Mouse (Mus musculus): ENCODE measurements around the gene Mypop.

Mypop gene

DNA sequence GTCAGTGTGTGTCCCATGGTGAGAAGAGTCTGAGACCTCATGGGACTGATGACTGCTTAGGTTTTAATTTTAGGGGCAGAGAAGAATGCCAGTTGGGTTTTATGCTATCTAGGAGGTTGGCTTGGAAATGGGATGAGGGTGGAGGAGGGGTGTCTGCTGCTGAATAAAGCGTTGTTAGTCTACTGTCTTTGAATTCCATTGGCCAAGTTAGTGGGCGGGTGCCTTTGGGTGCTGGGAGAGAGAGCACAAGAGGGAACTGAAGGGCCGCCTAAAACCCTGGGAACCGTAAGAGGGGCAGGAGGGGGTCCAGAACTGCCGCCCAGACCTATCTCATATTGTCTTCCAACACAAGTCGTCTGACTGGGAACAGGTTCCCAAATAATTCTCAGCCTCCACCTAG, 2.3 kb upstream of the Mypop start:
- no peak for DNase-seq (ENCODE audit: extremely low read depth, low read depth, low spot score)

DNA sequence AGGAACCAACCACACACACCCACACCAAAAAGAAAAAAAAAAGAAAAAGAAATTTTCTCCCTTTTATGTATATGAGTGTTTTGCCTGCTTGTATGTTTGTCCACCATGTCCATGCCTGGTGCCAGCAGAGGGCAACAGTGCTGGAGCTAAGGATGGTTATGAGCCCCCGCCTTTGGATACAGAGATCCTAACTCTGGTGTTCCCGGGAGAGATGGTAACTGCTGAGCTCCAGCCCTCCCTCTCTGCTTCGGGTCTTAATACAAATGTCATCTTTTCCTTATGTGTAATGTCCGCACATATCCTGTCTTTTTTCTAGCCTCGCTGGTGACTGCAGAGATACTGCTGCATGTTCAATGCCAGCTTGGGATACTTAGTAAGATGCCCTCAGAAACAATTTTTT, 1.1 kb upstream of the Mypop start:
- no peak for DNase-seq (ENCODE audit: extremely low read depth, low read depth, low spot score)

DNA sequence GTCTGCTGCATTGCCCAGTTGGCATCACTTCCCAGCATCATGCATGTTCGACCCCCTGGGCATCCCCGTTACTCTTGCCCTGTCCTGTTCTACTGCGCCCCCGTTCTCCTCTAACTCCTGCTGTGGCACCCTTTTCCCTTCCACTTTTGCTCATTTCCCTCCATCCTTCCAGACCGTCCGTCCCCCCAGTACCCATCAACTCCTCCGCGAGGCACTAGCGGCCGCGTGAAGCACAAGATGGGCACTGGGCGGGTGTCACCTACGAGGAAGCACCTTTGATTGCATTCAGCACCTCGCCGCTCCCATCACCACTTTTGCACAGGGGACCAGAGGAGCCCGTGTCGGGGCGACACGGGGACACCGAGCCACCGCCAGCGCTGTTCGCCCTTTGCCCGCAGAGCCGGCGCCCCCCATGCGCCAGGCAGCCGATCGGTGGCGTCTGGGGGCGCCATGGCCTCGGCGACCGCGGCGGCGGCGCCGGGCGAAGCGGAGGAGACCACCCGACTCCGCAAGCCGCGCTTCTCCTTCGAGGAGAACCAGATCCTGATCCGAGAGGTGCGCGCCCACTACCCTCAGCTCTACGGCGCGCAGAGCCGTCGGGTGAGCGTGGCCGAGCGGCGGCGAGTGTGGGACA, 732 bp downstream of the Mypop start:
- DNase-seq (ENCODE audit: extremely low read depth, low read depth, low spot score) = no peak

DNA sequence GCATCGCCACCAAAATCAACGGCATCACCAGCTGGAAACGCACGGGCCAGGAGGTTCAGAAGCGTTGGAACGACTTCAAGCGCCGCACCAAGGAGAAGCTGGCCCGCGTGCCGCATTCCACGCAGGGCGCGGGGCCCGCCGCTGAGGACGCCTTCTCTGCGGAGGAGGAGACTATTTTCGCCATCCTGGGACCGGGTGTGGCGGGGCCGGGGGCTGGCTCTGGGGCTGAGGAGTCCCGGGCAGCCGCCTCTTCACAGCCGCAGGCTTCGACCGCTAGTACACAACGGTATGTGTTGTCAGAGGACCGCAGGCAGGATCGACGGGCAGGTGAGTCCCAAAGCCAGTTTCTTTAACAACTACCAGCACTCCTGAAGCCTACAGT, 1.2 kb downstream of the Mypop start:
- no peak for DNase-seq (ENCODE audit: extremely low read depth, low read depth, low spot score)

DNA sequence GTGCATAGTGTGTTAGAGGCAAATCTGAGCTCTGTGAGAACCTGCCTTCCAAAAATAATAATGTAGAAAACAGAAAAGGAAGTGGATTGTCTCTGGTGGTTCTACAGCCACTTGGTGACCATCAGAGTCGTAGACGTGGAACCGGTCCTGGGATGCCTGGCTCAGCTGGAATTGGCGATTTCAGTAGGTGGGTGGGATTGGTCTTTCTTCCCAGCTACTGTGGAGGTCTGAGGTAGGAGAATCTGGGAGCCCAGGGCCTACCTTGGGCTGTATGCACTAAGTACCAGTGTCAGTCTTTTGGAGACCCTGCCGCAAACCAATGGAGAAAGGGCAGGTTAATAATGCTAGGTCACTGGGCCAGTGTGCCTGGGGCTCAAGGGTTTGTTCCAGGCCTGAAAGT, 2.0 kb downstream of the Mypop start:
- no peak for DNase-seq (ENCODE audit: extremely low read depth, low read depth, low spot score)

DNA sequence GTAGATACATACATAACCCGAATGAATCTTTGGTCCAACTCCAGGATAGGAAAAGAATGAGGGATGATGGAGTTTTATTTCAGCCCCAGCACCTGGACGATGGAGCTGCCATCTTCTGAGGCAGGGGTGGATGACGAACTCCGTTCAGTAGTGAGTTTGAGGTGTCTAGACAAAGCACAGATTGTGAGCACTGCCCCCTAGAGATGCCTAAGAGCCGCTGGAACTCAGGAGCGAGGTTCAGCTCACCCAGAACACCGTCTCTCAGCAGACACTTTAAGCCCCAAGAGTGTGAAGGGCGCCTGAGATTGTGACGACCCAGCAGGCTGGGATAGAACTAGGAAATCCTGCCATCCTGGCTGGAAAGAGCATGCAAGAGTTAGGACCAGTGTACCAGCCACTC, 7.8 kb downstream of the Mypop start:
- no peak for DNase-seq (ENCODE audit: extremely low read depth, low read depth, low spot score)

DNA sequence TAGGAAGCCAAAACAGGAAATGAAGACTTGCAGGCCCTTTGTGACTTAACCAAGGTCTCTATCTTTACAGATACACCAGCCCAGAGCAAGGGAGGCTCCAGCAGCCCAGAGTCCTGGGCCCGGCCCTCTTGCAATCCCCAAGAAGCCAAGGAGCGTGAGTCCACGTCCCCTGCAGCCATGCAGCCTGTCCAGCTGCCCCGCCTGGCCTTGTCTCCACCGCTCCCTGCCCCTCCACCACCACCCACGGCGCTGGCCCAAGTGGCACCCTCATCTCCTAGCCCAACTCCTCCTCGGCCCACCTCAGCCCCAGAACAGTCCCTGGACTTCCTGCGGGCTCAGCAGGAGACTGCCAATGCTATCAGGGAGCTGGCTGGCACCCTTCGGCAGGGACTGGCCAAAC, 9.4 kb downstream of the Mypop start:
- DNase-seq (ENCODE audit: extremely low read depth, low read depth, low spot score) = no peak

DNA sequence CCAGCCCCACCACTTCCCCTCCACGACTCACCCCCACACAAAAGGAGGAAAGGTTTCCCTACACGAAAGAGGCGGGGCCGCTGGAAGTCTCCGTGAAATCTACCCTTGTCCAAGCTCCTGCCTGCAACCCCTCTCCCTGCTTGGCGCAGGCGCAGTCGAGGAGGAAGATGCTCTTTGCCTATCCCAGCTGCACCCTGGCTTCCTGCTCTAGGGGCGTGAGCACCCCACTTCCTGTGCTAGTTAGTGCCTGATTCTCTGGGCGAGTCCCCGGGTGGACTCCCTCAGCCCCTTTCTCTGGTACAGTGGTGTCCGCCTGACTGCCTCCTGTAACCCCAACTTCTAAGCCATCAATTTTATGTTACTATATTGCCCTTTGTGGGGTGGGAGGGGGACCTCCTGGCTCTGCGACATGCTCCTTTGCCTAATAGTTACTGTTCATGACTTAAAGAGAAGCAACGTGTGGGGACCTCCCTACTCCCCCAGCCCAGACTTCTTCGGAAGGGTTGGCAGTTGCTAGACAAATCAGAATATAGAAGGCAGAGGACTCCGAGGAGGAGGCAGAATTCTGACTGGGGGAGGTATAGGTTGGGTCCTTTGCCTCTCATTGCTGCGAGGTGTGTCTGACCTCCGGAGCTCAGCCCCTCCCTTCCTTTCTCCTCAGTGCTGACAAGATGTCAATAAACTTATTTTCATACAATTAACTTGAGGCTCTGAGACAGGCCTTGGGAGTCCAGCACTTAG, 10.2 kb downstream of the Mypop start:
- no peak for DNase-seq (ENCODE audit: extremely low read depth, low read depth, low spot score)

DNA sequence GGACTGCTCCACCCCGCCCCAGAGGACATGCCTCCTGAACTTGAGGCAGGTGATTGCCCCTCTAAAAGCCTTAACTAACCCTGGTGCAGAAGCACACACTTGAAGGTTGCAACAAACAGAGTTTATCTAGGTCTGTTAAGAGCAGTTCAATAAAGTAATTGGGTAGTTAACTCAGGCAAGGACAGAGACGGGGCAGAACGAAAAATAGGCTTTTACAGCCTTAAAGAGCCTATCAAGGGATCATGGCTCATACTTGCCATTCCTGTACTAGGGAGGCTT, 10.7 kb downstream of the Mypop start:
- DNase-seq (ENCODE audit: extremely low read depth, low read depth, low spot score) = no peak

DNA sequence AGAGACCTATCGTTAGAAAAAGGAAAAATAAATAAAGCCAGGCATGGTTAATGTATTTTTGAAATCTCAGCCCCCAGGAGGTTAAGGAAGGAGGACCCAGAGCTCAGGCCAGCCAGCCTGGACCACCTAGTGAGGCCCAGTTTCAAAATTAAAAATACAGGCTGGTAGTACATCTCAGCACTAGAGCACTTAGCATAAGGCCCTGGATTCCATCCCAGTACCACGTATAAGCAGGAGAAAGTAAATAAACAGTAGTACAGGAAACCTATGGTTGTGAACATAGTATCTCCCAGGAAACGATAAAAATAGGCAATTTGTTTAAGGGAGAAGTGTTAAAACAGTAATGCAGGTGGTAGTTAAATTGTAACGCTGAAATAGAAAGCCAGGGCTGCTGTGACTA, 11.1 kb downstream of the Mypop start:
- DNase-seq (ENCODE audit: extremely low read depth, low read depth, low spot score) = no peak

DNA sequence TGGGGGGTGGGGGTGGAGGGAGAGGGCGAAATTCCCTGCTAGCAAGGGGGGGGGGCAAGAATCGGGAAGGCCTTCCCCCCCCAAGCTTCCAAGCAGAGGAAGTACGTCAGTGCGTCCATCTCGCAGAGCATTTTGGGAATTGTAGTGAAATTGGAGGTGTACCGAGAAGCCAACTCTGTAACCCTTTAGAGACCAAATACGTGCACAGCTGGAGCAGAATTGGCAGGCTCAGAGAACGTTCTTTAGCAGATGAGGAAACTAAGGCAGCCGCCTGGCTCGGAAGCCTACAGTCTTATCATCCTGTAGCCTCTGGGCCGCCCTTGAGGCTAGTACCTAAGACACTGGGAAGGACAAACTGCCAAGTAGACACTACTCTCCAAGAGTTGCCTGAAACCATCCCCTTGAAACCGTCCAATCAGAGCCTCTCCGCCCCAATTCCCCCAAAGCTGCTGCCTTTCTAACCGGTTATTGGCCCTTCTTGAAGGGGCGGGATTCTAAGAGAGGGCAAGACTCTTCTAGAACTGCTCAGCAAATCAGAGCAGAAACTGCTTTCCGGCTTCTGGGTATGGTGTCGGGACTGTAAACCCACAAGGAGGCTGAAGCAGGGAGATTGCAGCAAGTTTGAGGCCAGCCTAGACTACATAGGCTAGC, 11.9 kb downstream of the Mypop start:
- DNase-seq (ENCODE audit: extremely low read depth, low read depth, low spot score) = peak; percentile 61

DNA sequence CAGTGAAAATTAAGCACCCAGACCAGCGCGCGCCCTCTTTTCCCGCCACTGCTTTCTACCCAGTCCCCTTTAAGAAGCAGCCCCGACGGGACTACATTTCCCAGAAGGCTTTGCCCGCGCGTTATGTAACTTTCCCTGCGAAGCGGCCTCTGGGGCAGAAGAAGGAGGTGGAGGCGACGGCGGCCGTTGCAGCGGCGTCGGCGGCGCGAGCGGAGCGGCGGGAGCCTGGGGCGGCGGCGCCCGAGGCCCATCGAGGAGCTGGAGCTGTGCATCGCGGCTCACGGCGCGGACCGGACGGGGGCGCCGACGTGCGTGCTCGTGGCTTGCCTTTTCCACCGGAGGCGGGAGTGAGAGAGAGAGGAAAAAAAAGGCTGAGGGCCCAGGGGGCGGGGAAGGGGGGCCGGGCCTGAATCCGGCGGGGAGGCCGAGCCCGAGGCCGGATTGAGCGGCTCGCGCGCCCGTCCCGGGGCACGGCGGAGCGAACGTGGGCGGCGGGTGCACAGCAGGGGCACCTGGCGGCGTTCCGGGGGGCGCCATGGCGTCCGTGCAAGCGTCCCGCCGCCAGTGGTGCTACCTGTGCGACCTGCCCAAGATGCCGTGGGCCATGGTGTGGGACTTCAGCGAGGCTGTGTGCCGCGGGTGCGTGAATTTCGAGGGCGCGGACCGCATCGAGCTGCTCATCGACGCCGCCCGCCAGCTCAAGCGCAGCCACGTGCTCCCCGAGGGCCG, 13.0 kb downstream of the Mypop start, which contains the start of gene Irf2bp1:
Gene Irf2bp1, plus strand, starts transcription at position 143 of the 729 bp plus-strand sequence.
- peak; percentile 51 for DNase-seq (ENCODE audit: extremely low read depth, low read depth, low spot score)

DNA sequence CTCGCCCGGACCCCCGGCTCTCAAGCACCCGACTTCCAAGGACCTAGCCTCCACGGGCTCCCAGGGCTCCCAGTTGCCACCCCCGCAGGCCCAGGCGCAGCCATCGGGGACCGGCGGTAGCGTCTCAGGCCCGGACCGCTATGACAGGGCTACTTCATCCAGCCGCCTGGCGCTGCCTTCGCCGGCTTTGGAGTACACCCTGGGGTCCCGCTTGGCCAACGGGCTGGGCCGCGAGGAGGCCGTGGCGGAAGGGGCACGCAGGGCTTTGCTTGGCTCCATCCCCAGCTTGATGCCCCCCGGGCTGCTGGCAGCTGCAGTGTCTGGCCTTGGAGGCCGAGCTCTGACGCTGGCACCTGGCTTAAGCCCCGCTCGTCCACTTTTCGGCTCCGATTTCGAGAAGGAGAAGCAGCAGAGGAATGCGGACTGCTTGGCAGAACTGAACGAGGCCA, 13.6 kb downstream of the Mypop start:
- no peak for DNase-seq (ENCODE audit: extremely low read depth, low read depth, low spot score)

DNA sequence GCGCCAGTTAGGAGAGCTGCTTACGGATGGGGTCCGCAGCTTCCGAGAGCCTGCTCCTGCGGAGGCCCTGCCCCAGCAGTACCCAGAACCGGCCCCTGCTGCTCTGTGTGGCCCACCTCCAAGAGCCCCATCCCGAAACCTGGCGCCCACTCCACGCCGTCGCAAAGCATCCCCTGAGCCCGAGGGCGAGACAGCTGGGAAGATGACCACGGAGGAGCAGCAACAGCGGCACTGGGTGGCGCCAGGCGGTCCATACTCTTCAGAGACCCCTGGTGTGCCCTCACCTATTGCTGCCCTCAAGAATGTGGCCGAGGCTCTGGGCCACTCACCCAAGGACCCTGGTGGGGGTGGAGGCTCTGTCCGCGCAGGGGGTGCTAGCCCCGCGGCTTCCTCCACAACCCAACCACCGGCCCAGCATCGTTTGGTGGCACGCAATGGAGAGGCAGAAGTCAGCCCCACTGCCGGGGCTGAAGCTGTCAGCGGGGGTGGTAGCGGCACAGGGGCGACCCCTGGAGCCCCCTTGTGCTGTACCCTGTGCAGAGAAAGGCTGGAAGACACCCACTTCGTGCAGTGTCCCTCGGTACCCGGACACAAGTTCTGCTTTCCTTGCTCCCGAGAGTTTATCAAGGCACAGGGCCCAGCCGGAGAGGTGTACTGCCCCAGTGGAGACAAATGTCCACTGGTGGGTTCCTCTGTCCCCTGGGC, 14.5 kb downstream of the Mypop start:
- DNase-seq (ENCODE audit: extremely low read depth, low read depth, low spot score) = no peak

DNA sequence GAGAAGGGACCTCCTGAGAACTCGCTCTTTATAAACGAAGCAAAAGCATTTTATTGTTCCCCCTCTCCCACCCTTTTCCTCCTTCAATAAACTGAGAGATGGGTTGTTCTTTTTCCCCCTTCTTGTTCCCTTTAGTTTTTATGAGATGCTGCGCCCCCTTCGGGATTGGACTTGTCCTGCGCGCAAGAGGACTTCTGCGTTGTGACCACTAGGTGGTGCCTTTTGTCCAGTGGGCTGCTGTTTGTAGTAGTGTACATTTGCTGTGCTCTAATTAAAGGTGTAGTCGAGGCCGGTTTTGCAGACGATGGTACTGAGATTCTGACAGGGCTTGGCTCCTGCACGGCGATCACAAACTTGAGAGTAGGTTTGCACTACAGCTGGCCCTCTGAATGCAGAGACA, 15.4 kb downstream of the Mypop start:
- DNase-seq (ENCODE audit: extremely low read depth, low read depth, low spot score) = peak; percentile 33

DNA sequence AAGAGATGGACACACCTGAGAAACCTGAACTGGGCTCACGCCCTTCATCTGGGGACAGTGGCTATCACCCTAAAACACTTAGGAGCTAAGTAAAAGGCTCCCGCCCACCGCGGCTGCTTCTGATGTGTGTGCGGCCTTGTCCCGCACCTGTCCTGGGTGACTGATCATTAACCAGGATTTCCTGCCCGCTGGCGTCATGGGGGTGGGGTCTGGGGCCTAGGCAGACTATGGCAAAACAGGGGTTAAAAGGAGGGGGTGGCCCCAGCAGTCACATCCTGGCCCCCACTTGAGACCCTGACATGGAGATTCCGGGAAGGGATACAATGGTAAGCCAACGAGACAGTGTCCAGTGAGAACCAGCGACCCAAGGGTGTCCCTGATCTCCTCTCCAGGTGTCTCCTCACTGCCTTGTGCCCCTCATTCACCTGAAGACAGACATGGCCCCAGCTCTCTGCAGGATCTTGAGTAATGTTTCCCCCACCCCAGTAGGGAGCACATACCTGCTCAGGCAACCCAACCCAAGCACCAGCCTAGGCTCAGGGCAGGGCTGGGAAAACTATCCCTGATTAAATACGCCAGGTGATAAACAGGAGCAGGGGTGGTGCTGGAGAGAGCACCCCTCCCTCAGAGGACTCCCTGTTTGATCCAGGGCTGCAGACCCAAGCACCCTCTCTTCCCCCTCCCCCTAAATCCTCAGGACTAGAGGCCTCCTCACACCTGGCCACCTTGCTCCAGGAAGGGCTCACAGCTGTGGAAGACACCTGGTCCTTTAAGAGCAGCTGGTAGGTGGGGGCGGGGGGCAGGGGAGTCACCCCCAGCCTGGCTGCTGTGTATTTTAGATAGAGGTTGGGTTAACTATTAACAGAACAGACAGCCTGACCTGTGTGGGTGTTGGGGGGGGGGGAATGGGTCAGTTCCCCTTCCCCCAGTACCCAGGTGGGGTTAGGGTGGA, 16.3 kb downstream of the Mypop start:
- DNase-seq (ENCODE audit: extremely low read depth, low read depth, low spot score) = no peak

DNA sequence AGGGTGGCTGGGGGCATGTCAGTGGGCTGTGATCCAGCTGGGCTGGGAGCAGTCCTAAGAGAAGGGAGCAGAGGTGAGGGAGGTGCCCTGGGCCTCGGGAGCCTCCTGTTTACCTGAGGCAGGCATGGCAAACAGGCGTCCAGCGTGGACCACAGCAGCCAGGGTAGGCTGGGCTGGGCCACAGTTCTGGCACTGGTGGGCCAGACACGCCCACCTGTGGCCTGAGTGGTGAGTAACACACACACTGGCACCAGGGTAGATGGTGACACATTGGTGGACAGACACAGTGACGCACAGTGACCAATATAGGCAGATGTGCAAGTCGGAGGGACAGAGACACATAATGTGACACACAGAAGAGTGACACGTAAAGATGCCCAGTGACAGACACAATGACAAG, 19.5 kb downstream of the Mypop start:
- no peak for DNase-seq (ENCODE audit: extremely low read depth, low read depth, low spot score)

DNA sequence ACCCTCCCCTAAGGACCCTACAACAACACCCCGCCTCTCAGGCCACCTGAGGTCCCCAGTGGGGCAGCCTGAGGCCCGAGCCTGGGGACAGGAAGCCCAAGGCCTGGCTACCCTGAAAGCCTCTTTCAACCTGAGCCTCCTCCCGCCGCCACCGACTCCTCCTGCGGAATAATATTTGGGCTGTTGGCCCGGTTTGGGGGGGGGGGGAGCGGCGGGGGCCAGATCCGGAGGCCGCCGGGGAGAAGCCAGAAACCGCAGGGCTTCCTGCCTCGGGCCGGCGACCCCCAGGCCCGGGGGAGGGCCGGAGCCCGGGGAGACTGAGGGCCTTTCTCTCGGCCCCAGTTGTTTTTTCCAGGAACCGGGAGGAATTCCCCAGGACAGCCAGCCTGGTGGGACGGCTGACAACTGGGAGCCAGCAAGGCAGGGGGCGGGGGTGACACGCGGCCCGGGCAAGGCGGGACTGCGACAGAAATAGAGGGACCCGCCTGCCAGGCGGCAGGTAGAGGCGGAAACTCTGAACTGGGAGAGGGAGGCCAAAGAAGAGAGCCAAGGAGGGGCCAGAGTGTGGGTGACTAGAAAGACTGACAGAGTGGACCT, 21.1 kb downstream of the Mypop start:
- no peak for DNase-seq (ENCODE audit: extremely low read depth, low read depth, low spot score)

DNA sequence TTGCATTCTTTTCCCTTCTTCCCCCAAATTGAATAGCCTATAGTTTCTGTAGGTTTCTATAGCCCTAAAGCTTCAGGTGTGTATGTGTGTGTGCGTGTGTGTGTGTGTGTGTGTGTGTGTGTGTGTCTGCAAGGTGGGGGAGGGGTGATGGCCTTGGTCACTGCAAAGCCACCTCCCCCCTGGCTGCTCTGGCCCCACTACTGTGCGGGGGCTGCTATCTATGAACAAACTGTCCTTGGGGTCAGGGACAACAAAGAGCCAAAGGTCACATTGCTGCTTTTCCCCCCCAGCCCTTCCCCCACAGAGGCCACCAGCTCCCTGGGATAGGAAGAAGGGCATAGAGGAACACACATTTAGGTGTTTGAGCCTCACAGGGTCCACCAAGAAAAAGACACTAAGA, 21.8 kb downstream of the Mypop start:
- no peak for DNase-seq (ENCODE audit: extremely low read depth, low read depth, low spot score)

DNA sequence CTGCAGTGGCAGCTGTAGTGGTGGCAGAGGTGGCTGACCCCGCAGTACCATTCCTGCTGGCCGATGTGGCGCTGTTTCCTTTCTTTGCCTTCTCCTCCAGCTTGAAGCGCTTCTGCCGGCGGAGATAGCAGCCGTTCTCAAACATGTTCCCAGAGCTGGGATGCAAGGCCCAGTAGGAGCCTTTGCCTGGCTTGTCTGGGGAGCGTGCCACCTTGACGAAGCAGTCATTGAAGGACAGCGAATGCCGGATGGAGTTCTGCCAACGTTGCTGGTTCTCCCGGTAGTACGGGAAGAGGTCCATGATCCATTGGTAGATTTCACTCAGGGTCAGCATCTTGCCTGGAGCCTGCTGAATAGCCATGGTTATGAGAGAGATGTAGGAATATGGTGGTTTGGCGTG, 23.4 kb downstream of the Mypop start:
- no peak for DNase-seq (ENCODE audit: extremely low read depth, low read depth, low spot score)

Measured in fat pad, adult 2 months (tissue).